Mouse (Mus musculus): ENCODE measurements at regions not wholly inside any gene's neighbourhood (a gene's known extent, or its start where the extent isn't known, plus 50 kb on each side); places are given as distances from the start of the nearest gene placed in this dataset.

DNA sequence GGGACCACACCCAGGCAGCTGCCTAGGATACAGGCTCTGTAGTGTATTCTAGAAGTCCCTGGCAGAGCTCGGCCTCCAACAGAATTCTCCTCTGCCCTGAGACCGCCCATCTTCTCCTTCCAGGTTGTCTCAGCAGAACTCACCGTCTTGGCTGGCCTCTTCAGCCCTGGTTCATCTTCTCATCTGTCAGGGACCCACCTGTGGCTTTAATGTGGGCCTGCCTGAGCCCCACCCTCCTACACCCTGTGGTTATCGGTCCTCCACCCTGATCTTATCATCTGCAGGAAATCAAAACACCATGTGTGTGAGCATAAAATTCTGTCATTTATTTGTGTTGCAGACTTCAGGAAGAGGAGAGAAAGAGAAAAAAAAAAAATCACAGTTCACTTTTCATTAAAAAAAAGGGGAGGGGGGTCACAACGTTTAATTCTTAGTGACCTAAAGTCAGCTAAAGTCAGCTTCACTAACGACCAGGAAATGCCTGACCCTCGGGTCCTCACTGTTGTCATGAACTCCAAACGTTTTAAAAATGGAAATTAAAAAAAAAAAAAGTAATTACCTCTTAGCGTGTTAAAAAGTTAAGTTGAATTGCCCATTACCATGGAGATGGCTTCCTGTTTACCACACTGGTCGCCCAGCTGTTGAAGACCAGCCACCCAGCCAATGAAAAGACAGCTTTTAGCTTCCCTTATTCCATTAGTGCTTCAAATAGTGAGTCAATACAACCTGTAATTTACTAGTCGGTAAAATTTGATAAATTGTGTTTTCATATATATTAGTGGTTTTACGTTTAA, 176.7 kb downstream of the Cog6 start:
- DNase-seq (no peak), ATAC-seq (no peak)
- Histone ChIP-seq H3K4me3 (ENCODE audit: low read depth, low read length) (no peak overlapping the region), H3K4me2 (ENCODE audit: low read depth, low read length) (no peak overlapping the region), H3K9me3 (ENCODE audit: low read length) (no peaks in the 10 kb centered on the region), H3K4me1 (ENCODE audit: insufficient read depth) (no peaks in the 10 kb centered on the region), H3K27me3 (ENCODE audit: insufficient read depth, low read length) (no peaks in the 10 kb centered on the region), H3K9ac (replicated peaks) (no peak overlapping the region), H3K27ac (ENCODE audit: low read depth) (no peak overlapping the region), H3K36me3 (replicated peaks; ENCODE audit: insufficient read depth, low read length) (no peaks in the 10 kb centered on the region)
- TF ChIP-seq EP300 (IDR thresholded peaks at IDR 0.05; ENCODE audit: low read depth) (no peak), CTCF (IDR thresholded peaks at IDR 0.05; ENCODE audit: low read depth) (no peak)
- WGBS (ENCODE audit: insufficient replicate concordance) = 40% methylated on average over 12 of the region's 12 CpGs

DNA sequence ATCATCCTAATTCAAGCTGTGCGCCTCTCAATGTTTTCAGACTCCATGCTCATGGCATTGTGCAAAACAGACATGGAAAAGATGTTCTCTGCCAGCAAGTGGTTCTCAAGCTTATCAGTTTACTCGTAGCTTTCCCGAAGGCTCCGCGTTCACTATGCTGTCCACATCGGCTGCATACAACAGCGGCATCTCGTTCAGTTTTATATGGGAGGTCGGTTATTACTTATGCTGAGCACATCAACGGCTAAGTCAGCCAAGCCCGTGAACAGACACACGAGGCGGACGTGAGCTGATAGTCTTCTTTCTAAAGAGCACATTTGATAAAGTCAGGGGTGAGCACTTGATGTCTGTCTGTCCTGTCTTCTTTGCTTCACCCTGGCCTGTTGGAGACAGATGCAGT, 179.0 kb downstream of the Cog6 start:
- no peak overlapping the region for H3K27ac ChIP-seq (ENCODE audit: low read depth)
- no peaks in the 10 kb centered on the region for H3K27me3 ChIP-seq (ENCODE audit: insufficient read depth, low read length)
- WGBS (ENCODE audit: insufficient replicate concordance) = 84% methylated on average over 14 of the region's 14 CpGs
- no peak for DNase-seq
- no peak overlapping the region for H3K9ac ChIP-seq (replicated peaks)
- no peaks in the 10 kb centered on the region for H3K4me1 ChIP-seq (ENCODE audit: insufficient read depth)
- H3K36me3 ChIP-seq (replicated peaks; ENCODE audit: insufficient read depth, low read length) = no peaks in the 10 kb centered on the region
- no peaks in the 10 kb centered on the region for H3K9me3 ChIP-seq (ENCODE audit: low read length)
- no peak for ATAC-seq
- H3K4me2 ChIP-seq (ENCODE audit: low read depth, low read length) = no peak overlapping the region
- TF ChIP-seq EP300 (IDR thresholded peaks at IDR 0.05; ENCODE audit: low read depth) (no peak), CTCF (IDR thresholded peaks at IDR 0.05; ENCODE audit: low read depth) (no peak)
- no peak overlapping the region for H3K4me3 ChIP-seq (ENCODE audit: low read depth, low read length)

- no peaks in the 10 kb centered on the region for H3K9me3 ChIP-seq (ENCODE audit: low read length)
- TF ChIP-seq EP300 (IDR thresholded peaks at IDR 0.05; ENCODE audit: low read depth) = no peak
- no peak for TF ChIP-seq CTCF (IDR thresholded peaks at IDR 0.05; ENCODE audit: low read depth)
- no peaks in the 10 kb centered on the region for H3K4me1 ChIP-seq (ENCODE audit: insufficient read depth)
- H3K27ac ChIP-seq (ENCODE audit: low read depth) = no peak overlapping the region
- DNase-seq = no peak
- H3K9ac ChIP-seq (replicated peaks) = no peak overlapping the region
- 49% methylated on average over 4 of the region's 4 CpGs for WGBS (ENCODE audit: insufficient replicate concordance)
- no peaks in the 10 kb centered on the region for H3K36me3 ChIP-seq (replicated peaks; ENCODE audit: insufficient read depth, low read length)
- ATAC-seq = no peak
- no peaks in the 10 kb centered on the region for H3K27me3 ChIP-seq (ENCODE audit: insufficient read depth, low read length)
- H3K4me2 ChIP-seq (ENCODE audit: low read depth, low read length) = no peak overlapping the region
- no peak overlapping the region for H3K4me3 ChIP-seq (ENCODE audit: low read depth, low read length)
Observed at GRCm38 (mm10) chr3:52837527-52837926, 179.5 kb downstream of the Cog6 start.

DNA sequence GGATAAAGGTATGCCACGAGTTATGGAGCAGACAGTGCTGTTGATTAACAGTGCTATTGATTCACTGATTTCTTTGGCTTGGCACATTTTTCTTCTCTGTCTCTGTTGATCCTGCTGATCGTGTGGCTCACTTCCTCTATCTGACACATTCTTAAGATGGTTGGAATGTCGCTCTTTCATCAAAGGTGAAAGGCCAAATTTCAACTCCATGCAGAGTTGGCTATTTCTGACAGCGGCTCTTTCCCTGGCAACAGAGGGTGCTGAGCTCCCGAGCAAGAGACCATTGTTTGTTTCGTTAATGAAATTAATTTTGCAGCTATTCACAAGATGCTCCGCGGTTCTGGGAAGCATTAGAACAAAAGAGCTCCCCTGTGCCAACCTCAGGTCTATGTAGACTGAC, 180.3 kb downstream of the Cog6 start:
- TF ChIP-seq EP300 (IDR thresholded peaks at IDR 0.05; ENCODE audit: low read depth) (no peak), CTCF (IDR thresholded peaks at IDR 0.05; ENCODE audit: low read depth) (no peak)
- Histone ChIP-seq H3K27ac (ENCODE audit: low read depth) (no peak overlapping the region), H3K36me3 (replicated peaks; ENCODE audit: insufficient read depth, low read length) (no peaks in the 10 kb centered on the region), H3K9ac (replicated peaks) (no peak overlapping the region), H3K4me1 (ENCODE audit: insufficient read depth) (no peaks in the 10 kb centered on the region), H3K27me3 (ENCODE audit: insufficient read depth, low read length) (no peaks in the 10 kb centered on the region), H3K9me3 (ENCODE audit: low read length) (no peaks in the 10 kb centered on the region), H3K4me3 (ENCODE audit: low read depth, low read length) (no peak overlapping the region), H3K4me2 (ENCODE audit: low read depth, low read length) (no peak overlapping the region)
- ATAC-seq (no peak), DNase-seq (no peak)
- WGBS (ENCODE audit: insufficient replicate concordance) = 54% methylated on average over 8 of the region's 8 CpGs

DNA sequence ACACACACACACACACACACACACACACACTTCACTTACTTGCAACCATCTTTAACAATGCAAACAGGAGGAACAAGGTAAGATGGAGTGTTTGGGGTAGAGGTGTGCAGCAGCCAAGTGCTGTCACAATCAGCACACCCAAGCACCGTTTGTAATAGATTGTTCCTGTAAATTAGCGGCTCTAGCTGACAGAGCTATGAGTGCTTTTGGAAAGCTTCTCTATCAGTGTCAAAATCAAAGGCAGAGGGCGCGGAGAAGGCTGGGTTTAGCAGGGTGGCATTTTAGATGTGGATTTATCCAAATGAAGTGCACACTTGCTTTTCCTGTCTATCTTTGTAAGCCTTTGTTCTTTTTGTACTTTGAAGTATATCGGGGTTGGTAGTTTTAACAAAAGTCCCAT, 184.6 kb downstream of the Cog6 start:
- H3K9me3 ChIP-seq (ENCODE audit: low read length) = no peaks in the 10 kb centered on the region
- no peak overlapping the region for H3K27ac ChIP-seq (ENCODE audit: low read depth)
- no peaks in the 10 kb centered on the region for H3K27me3 ChIP-seq (ENCODE audit: insufficient read depth, low read length)
- ATAC-seq (no peak), DNase-seq (no peak)
- H3K4me1 ChIP-seq (ENCODE audit: insufficient read depth) = no peaks in the 10 kb centered on the region
- no peak overlapping the region for H3K4me2 ChIP-seq (ENCODE audit: low read depth, low read length)
- no peak for TF ChIP-seq CTCF (IDR thresholded peaks at IDR 0.05; ENCODE audit: low read depth)
- no peak for TF ChIP-seq EP300 (IDR thresholded peaks at IDR 0.05; ENCODE audit: low read depth)
- WGBS (ENCODE audit: insufficient replicate concordance) = 76% methylated on average over 5 of the region's 5 CpGs
- no peaks in the 10 kb centered on the region for H3K36me3 ChIP-seq (replicated peaks; ENCODE audit: insufficient read depth, low read length)
- H3K9ac ChIP-seq (replicated peaks) = no peak overlapping the region
- no peak overlapping the region for H3K4me3 ChIP-seq (ENCODE audit: low read depth, low read length)

GRCm38 (mm10) chr3:52831986-52832385, 185.1 kb downstream of the Cog6 start:
- Histone ChIP-seq H3K27me3 (ENCODE audit: insufficient read depth, low read length) (no peaks in the 10 kb centered on the region), H3K4me1 (ENCODE audit: insufficient read depth) (no peaks in the 10 kb centered on the region), H3K9me3 (ENCODE audit: low read length) (no peaks in the 10 kb centered on the region), H3K27ac (ENCODE audit: low read depth) (no peak overlapping the region), H3K36me3 (replicated peaks; ENCODE audit: insufficient read depth, low read length) (no peaks in the 10 kb centered on the region), H3K4me2 (ENCODE audit: low read depth, low read length) (no peak overlapping the region), H3K4me3 (ENCODE audit: low read depth, low read length) (no peak overlapping the region), H3K9ac (replicated peaks) (no peak overlapping the region)
- WGBS (ENCODE audit: insufficient replicate concordance) = 83% methylated on average over 1 of the region's 1 CpGs
- DNase-seq (no peak), ATAC-seq (no peak)
- TF ChIP-seq EP300 (IDR thresholded peaks at IDR 0.05; ENCODE audit: low read depth) (no peak), CTCF (IDR thresholded peaks at IDR 0.05; ENCODE audit: low read depth) (no peak)

Measured in liver, postnatal 0 days (tissue).